Mouse (Mus musculus): ENCODE measurements around the gene Nhlh1.

Nhlh1 gene

GRCm38 (mm10) chr1:172015312-172015939, 41.9 kb downstream of the Nhlh1 start:
- peak; percentile 61 for DNase-seq

GRCm38 (mm10) chr1:172014771-172015170, 42.6 kb downstream of the Nhlh1 start:
- no peak for DNase-seq

GRCm38 (mm10) chr1:172012030-172012429, 45.3 kb downstream of the Nhlh1 start:
- DNase-seq: peak; percentile 80

GRCm38 (mm10) chr1:172010042-172010824, 47.1 kb downstream of the Nhlh1 start:
- peak; percentile 4 for DNase-seq

- DNase-seq: peak; percentile 3
These were observed 48.0 kb downstream of the Nhlh1 start for GRCm38 (mm10) chr1:172009406-172009805.

- peak; percentile 8 for DNase-seq
These were observed 49.0 kb downstream of the Nhlh1 start for GRCm38 (mm10) chr1:172008351-172008750.

GRCm38 (mm10) chr1:172007761-172008160, 49.6 kb downstream of the Nhlh1 start:
- no peak for DNase-seq

All from thymus, postnatal 4 days (tissue).